Mouse (Mus musculus): ENCODE results near the gene Smyd3. TPM values are rescaled to one million over a fixed set of nuclear protein-coding genes. Genes with fewer than 3 reads are reported as not detected.

The Smyd3 gene
- polyA plus RNA-seq, 1 experiment = 9.6 TPM

DNA sequence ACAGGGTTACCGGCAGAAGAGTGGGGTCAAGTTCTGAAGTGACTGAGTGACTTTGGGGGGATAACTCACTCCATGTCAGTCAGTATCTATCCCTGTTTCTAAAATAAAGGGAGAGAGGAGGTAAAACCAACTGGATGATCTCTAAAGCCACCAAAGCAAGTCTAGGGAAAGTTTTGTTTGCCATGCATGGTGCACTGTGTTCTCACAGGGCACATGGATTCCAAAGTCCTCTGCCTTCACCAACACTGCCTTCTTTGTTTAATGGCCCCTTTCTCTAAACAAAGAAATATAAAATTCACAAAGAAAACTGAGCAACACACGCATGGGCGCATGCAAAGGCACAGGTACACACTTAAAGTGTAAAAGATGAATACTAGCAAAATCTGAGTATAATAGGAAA lies 403.5 kb downstream of the Smyd3 start:
- H3K27me3 ChIP-seq (ENCODE audit: control insufficient read depth, insufficient read depth, low read length) = no peaks in the 10 kb centered on the region

GRCm38 (mm10) chr1:179108759-179109158 lies 409.1 kb downstream of the Smyd3 start:
- Histone ChIP-seq H3K4me3 (ENCODE audit: control insufficient read depth, insufficient read depth, low read length) (no peak overlapping the region), H3K36me3 (ENCODE audit: control insufficient read depth, insufficient read depth, low read length) (no peaks in the 10 kb centered on the region), H3K27me3 (ENCODE audit: control insufficient read depth, insufficient read depth, low read length) (no peaks in the 10 kb centered on the region), H3K27ac (ENCODE audit: control insufficient read depth, insufficient read depth, low read length) (no peak overlapping the region), H3K4me1 (replicated peaks; ENCODE audit: control insufficient read depth, insufficient read depth, low read length) (no peaks in the 10 kb centered on the region)
- DNase-seq = no peak
- TF ChIP-seq POLR2A (IDR thresholded peaks at IDR 0.05; ENCODE audit: control insufficient read depth, extremely low read depth, insufficient read depth, low read length, poor library complexity) (no peak), CTCF (IDR thresholded peaks at IDR 0.05; ENCODE audit: borderline replicate concordance, control insufficient read depth, extremely low read depth, insufficient read depth, low read length, poor library complexity) (no peak)
- WGBS = 78% methylated on average over 7 of the region's 7 CpGs

More for the DNA sequence above, 403.5 kb downstream of the Smyd3 start:
- WGBS = 95% methylated on average over 3 of the region's 3 CpGs
- Histone ChIP-seq H3K4me3 (ENCODE audit: control insufficient read depth, insufficient read depth, low read length) (no peak overlapping the region), H3K27ac (ENCODE audit: control insufficient read depth, insufficient read depth, low read length) (no peak overlapping the region), H3K4me1 (replicated peaks; ENCODE audit: control insufficient read depth, insufficient read depth, low read length) (peaks cover 6% of the 10 kb centered on the region), H3K36me3 (ENCODE audit: control insufficient read depth, insufficient read depth, low read length) (no peaks in the 10 kb centered on the region)
- TF ChIP-seq POLR2A (IDR thresholded peaks at IDR 0.05; ENCODE audit: control insufficient read depth, extremely low read depth, insufficient read depth, low read length, poor library complexity) (no peak), CTCF (IDR thresholded peaks at IDR 0.05; ENCODE audit: borderline replicate concordance, control insufficient read depth, extremely low read depth, insufficient read depth, low read length, poor library complexity) (no peak)
- no peak for DNase-seq

- Histone ChIP-seq H3K4me3 (ENCODE audit: control insufficient read depth, insufficient read depth, low read length) (no peak overlapping the region), H3K27me3 (ENCODE audit: control insufficient read depth, insufficient read depth, low read length) (no peaks in the 10 kb centered on the region), H3K4me1 (replicated peaks; ENCODE audit: control insufficient read depth, insufficient read depth, low read length) (no peaks in the 10 kb centered on the region), H3K36me3 (ENCODE audit: control insufficient read depth, insufficient read depth, low read length) (no peaks in the 10 kb centered on the region), H3K27ac (ENCODE audit: control insufficient read depth, insufficient read depth, low read length) (no peak overlapping the region)
- no peak for DNase-seq
- 89% methylated on average over 16 of the region's 16 CpGs for WGBS
- no peak for TF ChIP-seq POLR2A (IDR thresholded peaks at IDR 0.05; ENCODE audit: control insufficient read depth, extremely low read depth, insufficient read depth, low read length, poor library complexity)
- TF ChIP-seq CTCF (IDR thresholded peaks at IDR 0.05; ENCODE audit: borderline replicate concordance, control insufficient read depth, extremely low read depth, insufficient read depth, low read length, poor library complexity) = no peak
Measured at GRCm38 (mm10) chr1:179107761-179108694, 409.8 kb downstream of the Smyd3 start.

DNA sequence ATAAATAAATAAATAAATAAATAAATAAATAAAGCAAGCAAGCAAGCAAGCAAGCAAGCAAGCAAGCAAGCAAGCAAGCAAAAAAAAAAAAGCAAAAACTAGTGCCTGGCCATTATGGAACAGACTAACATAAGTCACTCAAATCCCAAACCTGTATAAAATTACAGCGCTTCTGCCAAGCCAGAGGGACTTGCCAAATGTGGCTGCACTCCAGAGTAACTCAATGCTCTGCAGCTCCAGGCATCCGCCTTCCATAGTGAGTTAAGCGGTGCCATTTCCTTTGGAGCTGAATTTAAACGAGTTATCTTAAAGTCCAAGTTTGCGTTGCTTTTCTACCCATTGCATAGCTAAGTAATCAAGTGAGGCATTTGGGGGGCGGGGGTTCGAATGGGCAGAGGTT lies 410.6 kb downstream of the Smyd3 start:
- no peak overlapping the region for H3K4me3 ChIP-seq (ENCODE audit: control insufficient read depth, insufficient read depth, low read length)
- no peak overlapping the region for H3K27ac ChIP-seq (ENCODE audit: control insufficient read depth, insufficient read depth, low read length)
- H3K36me3 ChIP-seq (ENCODE audit: control insufficient read depth, insufficient read depth, low read length) = no peaks in the 10 kb centered on the region
- no peaks in the 10 kb centered on the region for H3K4me1 ChIP-seq (replicated peaks; ENCODE audit: control insufficient read depth, insufficient read depth, low read length)
- no peak for DNase-seq
- WGBS = 93% methylated on average over 7 of the region's 7 CpGs
- no peak for TF ChIP-seq POLR2A (IDR thresholded peaks at IDR 0.05; ENCODE audit: control insufficient read depth, extremely low read depth, insufficient read depth, low read length, poor library complexity)
- TF ChIP-seq CTCF (IDR thresholded peaks at IDR 0.05; ENCODE audit: borderline replicate concordance, control insufficient read depth, extremely low read depth, insufficient read depth, low read length, poor library complexity) = no peak
- H3K27me3 ChIP-seq (ENCODE audit: control insufficient read depth, insufficient read depth, low read length) = no peaks in the 10 kb centered on the region

DNA sequence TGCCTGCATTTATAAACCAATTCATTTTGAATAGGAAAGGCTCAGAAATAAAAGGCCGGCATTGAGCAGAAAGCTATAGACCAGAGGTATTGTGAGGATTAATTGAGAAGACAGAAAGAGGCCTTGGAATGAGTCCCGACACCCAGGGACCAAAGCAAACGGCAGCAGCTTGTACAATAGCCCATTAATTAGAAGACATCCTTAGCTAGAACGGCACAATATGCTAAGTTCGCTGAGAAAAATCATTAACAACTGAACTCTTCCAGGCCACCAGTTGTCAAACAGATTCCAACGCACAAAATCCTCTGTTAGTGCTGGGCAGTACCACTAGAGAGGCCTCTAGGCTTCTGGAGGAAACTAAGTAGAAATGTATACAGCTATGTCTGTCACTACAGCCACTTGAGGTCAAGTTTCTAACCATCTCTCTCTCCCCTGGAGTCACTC lies 411.1 kb downstream of the Smyd3 start:
- TF ChIP-seq CTCF (IDR thresholded peaks at IDR 0.05; ENCODE audit: borderline replicate concordance, control insufficient read depth, extremely low read depth, insufficient read depth, low read length, poor library complexity) = no peak
- TF ChIP-seq POLR2A (IDR thresholded peaks at IDR 0.05; ENCODE audit: control insufficient read depth, extremely low read depth, insufficient read depth, low read length, poor library complexity) = no peak
- Histone ChIP-seq H3K4me1 (replicated peaks; ENCODE audit: control insufficient read depth, insufficient read depth, low read length) (no peaks in the 10 kb centered on the region), H3K36me3 (ENCODE audit: control insufficient read depth, insufficient read depth, low read length) (no peaks in the 10 kb centered on the region), H3K27ac (ENCODE audit: control insufficient read depth, insufficient read depth, low read length) (no peak overlapping the region), H3K27me3 (ENCODE audit: control insufficient read depth, insufficient read depth, low read length) (no peaks in the 10 kb centered on the region), H3K4me3 (ENCODE audit: control insufficient read depth, insufficient read depth, low read length) (no peak overlapping the region)
- WGBS = 93% methylated on average over 6 of the region's 6 CpGs
- no peak for DNase-seq

DNA sequence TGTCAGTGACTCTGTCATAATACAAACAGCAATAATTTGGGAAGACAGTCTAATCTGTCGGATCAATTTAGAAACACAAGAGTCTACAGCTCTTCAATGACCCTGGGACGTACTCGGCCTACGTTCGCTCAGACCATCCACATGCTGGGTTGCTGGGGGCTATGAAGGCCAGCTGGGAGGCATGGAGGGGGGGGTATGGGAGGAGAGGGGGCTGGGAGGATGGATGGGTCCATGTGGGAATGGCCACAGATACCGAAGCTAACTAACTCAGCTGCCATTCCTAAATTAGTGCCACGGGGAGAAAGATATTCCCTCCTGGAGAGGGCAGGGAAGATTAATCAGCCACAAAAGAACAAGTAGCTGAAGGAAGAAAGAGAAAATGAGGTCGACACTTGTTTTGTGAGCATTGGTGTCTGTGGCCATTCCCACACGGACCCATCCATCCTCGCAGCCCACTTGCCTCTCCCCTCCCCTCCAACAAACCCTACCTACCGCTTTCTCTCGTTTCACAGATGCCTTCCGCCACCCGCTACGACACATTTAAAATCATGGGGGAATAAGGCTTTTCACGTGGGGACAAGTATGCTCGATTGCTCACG lies 411.6 kb downstream of the Smyd3 start:
- Histone ChIP-seq H3K27me3 (ENCODE audit: control insufficient read depth, insufficient read depth, low read length) (no peaks in the 10 kb centered on the region), H3K27ac (ENCODE audit: control insufficient read depth, insufficient read depth, low read length) (no peak overlapping the region), H3K36me3 (ENCODE audit: control insufficient read depth, insufficient read depth, low read length) (no peaks in the 10 kb centered on the region), H3K4me1 (replicated peaks; ENCODE audit: control insufficient read depth, insufficient read depth, low read length) (no peaks in the 10 kb centered on the region), H3K4me3 (ENCODE audit: control insufficient read depth, insufficient read depth, low read length) (no peak overlapping the region)
- DNase-seq = no peak
- TF ChIP-seq POLR2A (IDR thresholded peaks at IDR 0.05; ENCODE audit: control insufficient read depth, extremely low read depth, insufficient read depth, low read length, poor library complexity) = no peak
- no peak for TF ChIP-seq CTCF (IDR thresholded peaks at IDR 0.05; ENCODE audit: borderline replicate concordance, control insufficient read depth, extremely low read depth, insufficient read depth, low read length, poor library complexity)
- 97% methylated on average over 18 of the region's 18 CpGs for WGBS

All from thymus, adult 2 months (tissue).